Mouse (Mus musculus) neutrophil, adult 5-6 weeks (primary cell): ENCODE data around the gene Gp5. TPM values are rescaled to one million over a fixed set of nuclear protein-coding genes. Genes with fewer than 3 reads are reported as not detected.

Source experiments
- total RNA-seq: library from RNA; stranded (forward); fragments of 200-1000 nt; gene quantifications from 2 replicates; pipeline ENCODE4 v1.2.3, GENCODE M21; 2017

Gp5 gene
- total RNA-seq, 1 experiment from 2014 or later, result 3.8 TPM

Other genes with a start within 250 kb of the Gp5 start
- 11.2 and 19.8 TPM in 2 replicates for gene Hes1, start 246.4 kb downstream of the Gp5 start, total RNA-seq
- 0.12 TPM in 1 of 2 replicates, not detected in the other for gene Cpn2, start 43.3 kb downstream of the Gp5 start, total RNA-seq
- gene Lrrc15, start 27.5 kb downstream of the Gp5 start, total RNA-seq, result not detected in 2 replicates
- 63.0 and 64.1 TPM in 2 replicates for gene Atp13a3, start 95.2 kb upstream of the Gp5 start, total RNA-seq
- not detected in 2 replicates for gene Tmem44, start 240.1 kb upstream of the Gp5 start, total RNA-seq